Mouse (Mus musculus) heart, postnatal 0 days (tissue): ENCODE results near the gene Tfeb.

Experiments
- CTCF ChIP-seq: IDR thresholded peaks from 2 replicates; pipeline ENCODE4 v1.5.1; 2016; ENCODE audit warnings: antibody characterized with exemption, control low read depth, low read depth
- EP300 ChIP-seq: IDR thresholded peaks from 2 replicates; pipeline ENCODE4 v1.6.1; 2016; ENCODE audit warnings: antibody characterized with exemption, low read depth

DNA sequence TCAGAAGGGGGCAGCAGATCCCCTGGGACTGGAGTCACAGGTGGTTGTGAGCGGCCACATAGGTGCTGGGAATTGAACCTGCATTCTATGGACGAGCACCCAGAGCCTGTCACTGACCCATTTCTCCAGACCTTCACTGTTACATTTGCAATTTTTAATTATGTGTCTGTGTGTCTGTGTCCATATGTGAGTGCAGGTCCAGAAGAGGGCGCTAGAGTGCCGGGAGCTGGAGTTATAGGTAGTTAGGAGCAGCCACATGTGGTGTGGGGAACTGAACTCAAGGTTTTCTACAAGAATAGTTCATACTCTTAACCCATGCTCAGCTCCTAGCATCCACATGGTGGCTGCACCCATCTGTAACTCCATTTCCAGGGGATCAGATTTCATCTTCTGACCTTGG lies 60.1 kb downstream of the Tfeb start:
- peak; percentile 20; the same call in 1 of the 2 replicates for TF ChIP-seq CTCF
- TF ChIP-seq EP300, result no peak
